Mouse (Mus musculus) NIH3T3 (cell line): ENCODE data around the gene Ssbp2.

Source experiments
- DNase-seq: peaks from one replicate; pipeline ENCODE4 v3.0.0-alpha.2; 2012; ENCODE audit warnings: low read depth

The Ssbp2 gene

DNA sequence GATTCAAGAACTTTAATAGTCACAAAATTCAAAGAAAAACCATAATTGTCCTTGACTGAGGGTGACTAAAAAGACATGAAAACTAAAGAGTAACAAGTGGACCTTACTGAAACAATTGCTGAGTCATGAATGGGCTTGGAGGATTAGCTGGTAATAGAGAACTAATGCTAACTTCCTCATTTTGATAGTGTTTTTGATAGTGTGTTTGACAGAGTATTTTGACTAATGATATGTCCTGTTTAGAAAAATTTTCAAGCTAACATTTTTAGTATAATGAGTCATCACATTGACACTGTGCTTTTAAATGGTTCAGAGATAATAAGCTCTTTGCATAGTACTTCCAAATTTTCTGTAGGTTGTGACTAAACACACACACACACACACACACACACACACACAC is 267.8 kb downstream of the Ssbp2 start:
- DNase-seq = no peak

DNA sequence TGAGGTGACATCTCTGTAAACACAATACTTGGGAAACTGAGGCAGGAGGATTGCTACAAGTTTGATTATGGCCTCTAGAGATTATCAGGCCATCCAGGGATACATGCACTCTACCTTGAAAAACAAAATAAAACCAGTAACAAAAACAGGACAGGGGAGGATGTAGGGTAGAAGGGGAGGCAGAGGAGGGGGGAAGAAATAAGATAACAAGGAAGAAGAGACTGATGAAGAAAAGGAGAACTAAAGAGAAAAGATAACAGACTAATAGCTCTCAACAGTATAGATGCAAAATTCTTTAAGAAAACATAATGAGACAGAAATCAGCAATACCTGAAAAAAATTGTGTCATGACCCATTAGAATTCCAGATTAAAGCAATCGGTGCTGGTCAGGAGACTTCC is 277.1 kb downstream of the Ssbp2 start:
- no peak for DNase-seq

DNA sequence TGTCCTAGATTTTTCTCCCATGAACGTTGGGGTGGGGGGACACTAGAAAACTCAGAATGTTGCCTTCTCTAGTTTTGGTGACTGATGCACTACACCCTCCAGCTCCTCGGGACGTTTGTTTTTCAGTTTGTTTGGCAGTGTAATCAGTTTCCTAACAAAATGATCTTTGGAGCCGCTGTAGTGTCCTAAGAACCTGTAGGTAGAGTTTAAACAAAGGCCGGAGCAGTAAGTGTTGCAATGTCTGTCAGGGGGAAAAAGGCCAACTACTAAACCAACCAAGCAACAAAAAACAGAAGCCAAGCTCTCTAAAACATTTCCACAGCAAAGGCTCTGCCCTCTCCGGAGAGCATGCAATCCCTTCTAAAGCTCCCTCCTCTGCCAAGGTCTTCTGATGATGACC is 280.8 kb downstream of the Ssbp2 start:
- DNase-seq = no peak

DNA sequence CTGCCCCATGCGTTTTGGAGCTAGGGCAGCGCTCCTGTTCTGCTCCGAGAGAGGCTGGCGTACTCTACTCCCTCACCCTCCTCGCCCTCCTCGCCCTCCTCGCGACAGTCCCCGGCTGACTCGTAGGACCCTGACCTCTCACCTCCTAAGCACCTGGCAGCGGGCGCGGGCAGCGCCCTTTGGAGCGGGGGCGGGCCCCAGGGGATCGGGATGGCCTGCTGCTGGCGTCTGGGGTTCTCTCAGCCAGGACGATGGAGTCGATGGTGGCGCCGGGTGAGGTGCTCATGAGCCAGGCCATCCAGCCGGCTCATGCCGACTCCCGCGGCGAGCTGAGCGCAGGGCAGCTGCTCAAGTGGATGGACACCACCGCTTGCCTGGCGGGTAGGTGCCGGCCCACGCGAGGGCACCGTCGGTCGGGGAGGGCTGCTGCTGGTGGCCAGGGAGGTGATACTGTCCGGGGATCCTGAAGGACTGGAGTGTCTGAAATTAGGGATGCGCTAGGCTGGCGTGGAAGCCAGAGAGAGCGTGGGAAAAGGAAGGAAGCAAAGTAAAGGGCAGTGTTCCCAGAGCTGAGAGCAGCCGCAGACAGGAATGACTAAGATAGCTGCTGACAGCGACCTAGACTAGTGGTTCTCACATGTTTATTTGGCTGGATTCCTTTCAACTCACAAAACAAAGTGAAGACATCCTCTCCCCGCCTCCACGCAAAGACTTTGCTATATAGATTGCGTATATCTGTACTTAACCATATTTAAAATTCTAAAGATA is 281.4 kb downstream of the Ssbp2 start, which contains the start of gene Acot12:
Acot12 (plus strand) TSS at position 233 of the 768 bp plus-strand sequence.
- DNase-seq = peak; percentile 30

DNA sequence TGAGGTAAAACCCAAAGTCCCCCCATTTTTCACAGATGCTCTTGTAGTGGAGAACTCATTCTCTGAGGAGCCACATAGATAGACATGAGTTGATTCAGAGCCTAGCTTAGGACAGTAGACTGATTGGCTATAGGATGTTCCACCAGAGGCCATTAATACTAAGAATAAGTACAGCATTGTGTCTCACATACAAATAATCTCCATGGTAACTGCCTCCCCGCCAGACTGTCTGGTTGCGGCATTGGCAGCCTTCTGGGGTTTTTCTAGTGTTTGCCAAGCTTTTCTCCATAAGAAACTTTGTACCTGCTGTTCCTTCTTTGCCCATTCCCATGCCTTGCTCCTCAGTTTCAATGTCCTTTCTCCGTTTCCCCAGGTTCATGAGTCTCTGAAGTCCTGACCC is 283.1 kb downstream of the Ssbp2 start:
- no peak for DNase-seq

DNA sequence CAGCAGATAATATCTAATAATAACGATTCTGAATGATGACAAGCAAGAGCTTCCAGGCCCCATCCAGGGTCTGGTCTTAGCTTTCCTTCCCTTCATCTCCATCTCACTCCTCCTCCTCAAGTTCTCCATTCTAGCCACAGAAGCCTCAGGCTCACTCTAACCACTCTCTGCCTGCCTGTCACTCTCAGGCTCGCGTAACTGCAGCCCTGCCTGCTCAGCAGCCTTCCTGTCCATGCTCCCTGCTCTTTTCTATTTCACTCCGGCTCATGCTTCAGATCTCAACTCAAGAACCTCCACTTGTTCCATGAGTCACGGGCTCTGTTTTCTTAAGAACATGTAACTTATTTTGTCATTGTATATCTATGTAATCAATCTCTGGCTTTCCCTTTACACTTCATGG is 286.4 kb downstream of the Ssbp2 start:
- no peak for DNase-seq

DNA sequence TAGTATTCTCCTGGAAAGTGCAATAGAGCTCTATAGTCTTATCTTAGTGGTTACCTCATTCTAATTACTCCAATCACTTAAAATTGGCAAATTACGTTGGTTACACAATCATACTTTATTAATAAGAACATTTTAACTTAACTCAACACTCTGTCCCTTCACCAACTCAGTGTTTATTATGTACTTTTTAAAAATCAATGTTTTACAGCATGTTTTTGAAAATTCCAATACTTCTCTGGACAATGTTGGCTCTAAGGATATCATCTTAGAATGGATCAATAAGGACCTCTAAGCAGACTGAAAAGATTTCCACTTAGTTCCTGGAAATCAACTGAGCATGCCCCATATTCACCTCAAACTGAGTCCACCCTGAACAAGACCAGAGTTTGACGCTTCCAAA is 288.3 kb downstream of the Ssbp2 start:
- DNase-seq = no peak

DNA sequence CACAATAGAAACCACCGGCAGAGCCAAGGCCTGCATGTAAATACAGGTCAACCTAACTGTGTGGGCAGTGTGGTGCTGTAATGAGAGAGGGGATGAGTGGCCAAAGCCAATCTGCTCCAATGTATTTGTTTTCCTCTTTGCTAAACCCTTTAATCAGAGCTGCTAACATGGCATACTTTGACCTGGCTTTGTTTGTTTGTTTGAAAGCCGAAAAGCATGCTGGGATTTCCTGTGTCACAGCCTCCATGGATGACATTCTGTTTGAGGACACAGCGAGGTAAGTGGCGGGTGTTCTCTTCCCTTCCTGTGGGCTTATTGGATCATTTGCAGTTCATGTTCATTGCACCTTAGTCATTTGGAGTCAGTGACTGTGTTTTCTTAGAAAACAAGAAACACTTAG is 289.9 kb downstream of the Ssbp2 start:
- no peak for DNase-seq
